Mouse (Mus musculus) stomach, embryonic 15.5 days (tissue): Measurements from ENCODE around the gene Dhx37. TPM values are rescaled to one million over a fixed set of nuclear protein-coding genes. Genes with fewer than 3 reads are reported as not detected.
"Not testable (repeated sequence)": the region's sequence is repeated elsewhere in the genome, so short reads cannot be mapped to it uniquely, and the experiment has no call there.

Experiments used
- ATAC-seq: fragments of 200-750 bp; cut with Nextera tagmentation; 2 replicates; pipeline ENCODE4 v1.8.0; 2017; ENCODE audit warnings: low read depth, moderate number of reproducible peaks, moderate TSS enrichment; ENCODE audit not compliant: insufficient read depth, low FRiP score
- H3K27ac ChIP-seq: fragments of 300-500 bp; sonication (generic); 2 replicates; pipeline ENCODE4 v1.5.1; 2015; ENCODE audit warnings: mild to moderate bottlenecking, inconsistent platforms
- H3K27me3 ChIP-seq: fragments of 300-500 bp; sonication (generic); replicated peaks from 2 replicates; pipeline ENCODE4 v1.6.1; 2015; ENCODE audit warnings: inconsistent platforms
- H3K36me3 ChIP-seq: fragments of 300-500 bp; sonication (generic); 2 replicates; pipeline ENCODE4 v1.6.1; 2015; ENCODE audit warnings: inconsistent platforms
- H3K4me1 ChIP-seq: fragments of 300-500 bp; sonication (generic); 2 replicates; pipeline ENCODE4 v1.6.1; 2015; ENCODE audit warnings: inconsistent platforms
- H3K4me2 ChIP-seq: fragments of 300-500 bp; sonication (generic); 2 replicates; pipeline ENCODE4 v1.6.1; 2015; ENCODE audit warnings: mild to moderate bottlenecking, inconsistent platforms
- H3K4me3 ChIP-seq: fragments of 300-500 bp; sonication (generic); replicated peaks from 2 replicates; pipeline ENCODE4 v1.5.1; 2015; ENCODE audit warnings: inconsistent platforms
- H3K9ac ChIP-seq: fragments of 300-500 bp; sonication (generic); 2 replicates; pipeline ENCODE4 v1.6.1; 2015; ENCODE audit warnings: inconsistent platforms
- H3K9me3 ChIP-seq: fragments of 300-500 bp; sonication (generic); 2 replicates; pipeline ENCODE4 v1.6.1; 2016; ENCODE audit warnings: inconsistent platforms
- WGBS: fragments of 180-500 bp; shearing (Covaris S2); methylation state at CpG from one replicate; pipeline ENCODE4 v1.1.7; 2015; 5-methylcytosine and 5-hydroxymethylcytosine counted together
- polyA plus RNA-seq: library from polyadenylated mRNA; unstranded; fragments of >200 nt; fragmentation: Nextera tagmentation; extraction: Ambion mirVana; gene quantifications from 2 replicates; pipeline ENCODE4 v1.2.1, GENCODE M21; 2015

Gene Dhx37
- polyA plus RNA-seq, 1 experiment from 2014 or later = 11.5 TPM

GRCm38 (mm10) chr5:125446344-125446743 is 12.4 kb upstream of the Dhx37 start:
- Histone ChIP-seq H3K9me3 (no peaks in the 10 kb centered on the region), H3K9ac (no peak overlapping the region), H3K36me3 (no peaks in the 10 kb centered on the region), H3K27ac (no peak overlapping the region), H3K27me3 (no peaks in the 10 kb centered on the region), H3K4me2 (no peak overlapping the region), H3K4me1 (0 out of 2 replicates have a peak, but pooled peaks cover 5% of the 10 kb centered on the region), H3K4me3 (no peak overlapping the region)
- ATAC-seq = no peak
- WGBS = 79% methylated on average over 7 of the region's 7 CpGs

GRCm38 (mm10) chr5:125444554-125444953 is 10.6 kb upstream of the Dhx37 start:
- no peaks in the 10 kb centered on the region for H3K27me3 ChIP-seq
- no peak overlapping the region for H3K27ac ChIP-seq
- H3K9ac ChIP-seq = no peak overlapping the region
- H3K36me3 ChIP-seq = no peaks in the 10 kb centered on the region
- WGBS = 76% methylated on average over 4 of the region's 4 CpGs
- no peak overlapping the region for H3K4me3 ChIP-seq
- H3K4me1 ChIP-seq = 0 out of 2 replicates have a peak, but pooled peaks cover 8% of the 10 kb centered on the region
- H3K4me2 ChIP-seq = no peak overlapping the region
- ATAC-seq = no peak
- H3K9me3 ChIP-seq = no peaks in the 10 kb centered on the region

- no peak overlapping the region for H3K4me2 ChIP-seq
- ATAC-seq = no peak
- WGBS = 72% methylated on average over 3 of the region's 3 CpGs
These were observed 10.0 kb upstream of the Dhx37 start for GRCm38 (mm10) chr5:125443915-125444314.

GRCm38 (mm10) chr5:125443335-125443734 is 9.4 kb upstream of the Dhx37 start:
- Histone ChIP-seq H3K9ac (no peak overlapping the region), H3K4me3 (no peak overlapping the region), H3K36me3 (no peaks in the 10 kb centered on the region), H3K27me3 (no peaks in the 10 kb centered on the region), H3K27ac (no peak overlapping the region), H3K4me1 (0 out of 2 replicates have a peak, but pooled peaks cover 8% of the 10 kb centered on the region), H3K4me2 (no peak overlapping the region), H3K9me3 (no peaks in the 10 kb centered on the region)
- ATAC-seq = no peak
- WGBS = 88% methylated on average over 5 of the region's 5 CpGs

More at GRCm38 (mm10) chr5:125443915-125444314, 10.0 kb upstream of the Dhx37 start:
- no peaks in the 10 kb centered on the region for H3K36me3 ChIP-seq
- H3K27me3 ChIP-seq = no peaks in the 10 kb centered on the region
- no peak overlapping the region for H3K27ac ChIP-seq
- no peak overlapping the region for H3K4me3 ChIP-seq
- no peaks in the 10 kb centered on the region for H3K9me3 ChIP-seq
- no peak overlapping the region for H3K9ac ChIP-seq
- 0 out of 2 replicates have a peak, but pooled peaks cover 8% of the 10 kb centered on the region for H3K4me1 ChIP-seq

- peak overlapping the region; percentile 85 for H3K4me2 ChIP-seq
- 0 out of 2 replicates have a peak, but pooled peaks cover 8% of the 10 kb centered on the region for H3K4me1 ChIP-seq
- ATAC-seq = no peak
- peak overlapping the region; percentile 76; the same call in 1 of the 2 replicates for H3K27ac ChIP-seq
- peak overlapping the region; percentile 99 for H3K4me3 ChIP-seq
- no peaks in the 10 kb centered on the region for H3K36me3 ChIP-seq
- peak overlapping the region; percentile 96 for H3K9ac ChIP-seq
- H3K27me3 ChIP-seq = no peaks in the 10 kb centered on the region
- 19% methylated on average over 27 of the region's 27 CpGs for WGBS
- H3K9me3 ChIP-seq = no peaks in the 10 kb centered on the region
These were observed 8.4 kb upstream of the Dhx37 start for GRCm38 (mm10) chr5:125442136-125442995.

GRCm38 (mm10) chr5:125441234-125442114 is 7.6 kb upstream of the Dhx37 start, which contains the start of gene Bri3bp:
Bri3bp (plus strand) TSS chr5:125441568.
- peak; percentile 89 for ATAC-seq
- under 1% methylated on average over 78 of the region's 97 CpGs for WGBS

GRCm38 (mm10) chr5:125440583-125441233 is 6.8 kb upstream of the Dhx37 start:
- 2% methylated on average over 7 of the region's 7 CpGs for WGBS
- Histone ChIP-seq H3K9me3 (no peaks in the 10 kb centered on the region), H3K4me1 (0 out of 2 replicates have a peak, but pooled peaks cover 8% of the 10 kb centered on the region), H3K4me2 (peak overlapping the region; percentile 85), H3K4me3 (peak overlapping the region; percentile 99), H3K9ac (peak overlapping the region; percentile 96), H3K36me3 (no peaks in the 10 kb centered on the region), H3K27me3 (no peaks in the 10 kb centered on the region), H3K27ac (peak overlapping the region; percentile 77)
- ATAC-seq = peak; percentile 7; the same call in 1 of the 2 replicates

More at GRCm38 (mm10) chr5:125441234-125442114, 7.6 kb upstream of the Dhx37 start, which contains the start of gene Bri3bp:
- Histone ChIP-seq H3K4me2 (peak within 1 kb of the TSS; percentile 85), H3K27ac (peak within 1 kb of the TSS; percentile 77), H3K4me1 (0 out of 2 replicates have a peak, but pooled peaks cover 8% of the 10 kb centered on the region), H3K9ac (peak within 1 kb of the TSS; percentile 96), H3K27me3 (no peaks in the 10 kb centered on the region), H3K9me3 (no peaks in the 10 kb centered on the region), H3K36me3 (no peaks in the 10 kb centered on the region), H3K4me3 (peak within 1 kb of the TSS; percentile 99)

GRCm38 (mm10) chr5:125434347-125434746 is 426 bp upstream of the Dhx37 start:
- peaks cover 10% of the 10 kb centered on the region for H3K4me1 ChIP-seq
- not testable (repeated sequence) for H3K9me3 ChIP-seq, ATAC-seq, H3K27me3 ChIP-seq, H3K9ac ChIP-seq
- H3K4me3 ChIP-seq = peak overlapping the region; percentile 81
- H3K4me2 ChIP-seq = peak overlapping the region; percentile 88
- 58% methylated on average over 15 of the region's 15 CpGs for WGBS
- 0 out of 2 replicates have a peak overlapping the region, but pooled peaks have one; percentile 12 for H3K27ac ChIP-seq
- peaks cover 15% of the 10 kb centered on the region for H3K36me3 ChIP-seq

- H3K9me3 ChIP-seq, H3K4me2 ChIP-seq, H3K27ac ChIP-seq, H3K9ac ChIP-seq, ATAC-seq, H3K4me3 ChIP-seq, H3K27me3 ChIP-seq: not testable (repeated sequence)
- WGBS = 96% methylated on average over 2 of the region's 2 CpGs
- Histone ChIP-seq H3K4me1 (peaks cover 10% of the 10 kb centered on the region), H3K36me3 (peaks cover 31% of the 10 kb centered on the region)
These were observed 1.6 kb downstream of the Dhx37 start for GRCm38 (mm10) chr5:125432324-125432723.

GRCm38 (mm10) chr5:125426343-125426742 is 7.6 kb downstream of the Dhx37 start:
- H3K27me3 ChIP-seq = no peaks in the 10 kb centered on the region

GRCm38 (mm10) chr5:125425698-125426276 is 8.1 kb downstream of the Dhx37 start:
- 94% methylated on average over 10 of the region's 10 CpGs for WGBS
- no peak overlapping the region for H3K4me3 ChIP-seq
- no peak overlapping the region for H3K27ac ChIP-seq
- H3K4me2 ChIP-seq = no peak overlapping the region
- H3K9ac ChIP-seq = no peak overlapping the region
- H3K27me3 ChIP-seq = no peaks in the 10 kb centered on the region
- H3K4me1 ChIP-seq = no peaks in the 10 kb centered on the region
- peaks cover 74% of the 10 kb centered on the region for H3K36me3 ChIP-seq
- no peak for ATAC-seq
- H3K9me3 ChIP-seq = no peaks in the 10 kb centered on the region

More at GRCm38 (mm10) chr5:125426343-125426742, 7.6 kb downstream of the Dhx37 start:
- H3K4me3 ChIP-seq = no peak overlapping the region
- ATAC-seq = no peak
- H3K4me2 ChIP-seq = no peak overlapping the region
- no peak overlapping the region for H3K9ac ChIP-seq
- H3K27ac ChIP-seq = no peak overlapping the region
- H3K9me3 ChIP-seq = no peaks in the 10 kb centered on the region
- 96% methylated on average over 10 of the region's 10 CpGs for WGBS
- peaks cover 72% of the 10 kb centered on the region for H3K36me3 ChIP-seq
- no peaks in the 10 kb centered on the region for H3K4me1 ChIP-seq
